Mouse (Mus musculus): ENCODE data around the gene Glb1. TPM values are rescaled to one million over a fixed set of nuclear protein-coding genes. Genes with fewer than 3 reads are reported as not detected.
"Not testable (repeated sequence)": the region's sequence is repeated elsewhere in the genome, so short reads cannot be mapped to it uniquely, and the experiment has no call there.

Glb1 gene
- total RNA-seq, 4 experiments from 2014 or later: 2.7 to 3.4 (median 3.0) TPM

DNA sequence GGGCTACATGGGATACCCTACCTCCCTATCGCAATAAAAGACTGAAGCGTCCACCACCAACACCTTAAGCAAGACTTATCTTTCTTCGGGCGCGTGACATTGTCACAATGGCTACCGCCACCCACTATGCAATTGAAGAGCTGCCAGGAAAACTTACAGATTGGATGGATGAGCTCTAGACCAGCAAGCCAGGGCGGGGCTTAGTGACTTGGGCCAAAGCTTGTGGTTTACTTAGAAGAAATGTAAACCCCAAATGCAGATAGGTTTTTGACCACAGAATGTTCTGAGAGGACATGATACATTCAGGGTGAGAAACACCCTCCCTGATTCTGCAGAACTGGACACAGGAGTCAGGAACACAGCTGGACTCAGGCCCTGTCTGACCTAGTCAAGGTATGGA is 100.2 kb downstream of the Glb1 start:
- no peak for DNase-seq (ENCODE audit: low spot score in 2 of 2)

GRCm38 (mm10) chr9:114501913-114502312 is 101.0 kb downstream of the Glb1 start:
- no peak for DNase-seq (ENCODE audit: low spot score in 2 of 2)

DNA sequence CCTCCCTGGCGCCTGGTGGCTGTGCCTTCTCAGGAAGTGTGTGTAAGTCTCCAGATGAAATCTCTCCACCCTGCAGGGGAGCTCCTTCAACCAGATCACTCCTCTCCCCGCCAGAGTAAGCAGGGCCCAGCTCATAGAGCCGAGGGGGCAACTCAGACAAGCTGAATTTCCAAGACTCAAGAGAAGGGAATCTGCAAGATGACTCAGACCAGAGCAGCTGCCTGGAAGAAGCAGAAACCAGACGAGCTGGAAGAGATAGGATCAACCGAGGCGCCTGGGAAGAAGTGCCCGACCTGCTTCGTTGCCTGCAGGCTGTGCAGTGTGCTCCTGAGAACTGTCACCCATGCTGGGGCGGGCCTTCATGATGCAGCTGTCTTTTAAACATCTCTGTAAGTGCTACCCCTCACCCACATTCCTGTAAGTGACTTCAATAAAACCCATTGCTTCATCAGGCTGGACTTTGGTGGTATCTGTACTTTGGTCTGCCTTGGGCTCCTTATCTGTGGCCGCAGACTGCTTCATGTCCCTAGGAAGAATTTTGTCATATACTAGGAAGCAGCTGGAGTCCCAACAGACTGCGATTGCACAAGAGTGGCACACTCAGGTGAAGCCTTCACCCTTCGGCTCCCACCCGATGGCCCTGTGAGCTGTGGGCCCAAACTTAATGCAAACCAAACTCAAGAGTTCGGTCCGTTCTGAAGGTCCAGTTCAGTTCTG is 102.0 kb downstream of the Glb1 start:
- no peak for DNase-seq (ENCODE audit: low spot score in 2 of 2)

DNA sequence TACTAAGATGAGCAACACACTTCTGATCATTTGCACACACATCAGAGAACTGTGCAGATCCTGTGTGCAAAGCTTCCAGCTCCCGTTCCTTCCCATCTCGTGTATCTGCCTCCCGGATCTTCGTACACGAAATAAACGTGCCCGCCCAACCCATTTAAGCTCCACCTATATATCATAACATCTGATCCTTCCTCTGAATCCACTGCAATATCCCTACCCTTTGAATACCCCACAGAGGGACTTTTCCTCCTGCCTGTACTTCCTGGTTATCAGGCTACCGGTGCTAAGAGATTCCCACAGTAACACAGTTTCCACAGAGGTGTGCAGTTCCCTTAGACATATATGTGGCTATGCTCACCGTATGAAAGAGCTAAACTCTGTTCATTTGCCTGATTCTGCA is 103.9 kb downstream of the Glb1 start, which contains the start of gene Ccr4:
Gene Ccr4, minus strand, starts transcription at position 101 of the 400 bp plus-strand sequence.
- no peak for DNase-seq (ENCODE audit: low spot score in 2 of 2)

- DNase-seq (ENCODE audit: low spot score in 2 of 2): no peak
These were observed 105.7 kb downstream of the Glb1 start for GRCm38 (mm10) chr9:114506564-114506963.

DNA sequence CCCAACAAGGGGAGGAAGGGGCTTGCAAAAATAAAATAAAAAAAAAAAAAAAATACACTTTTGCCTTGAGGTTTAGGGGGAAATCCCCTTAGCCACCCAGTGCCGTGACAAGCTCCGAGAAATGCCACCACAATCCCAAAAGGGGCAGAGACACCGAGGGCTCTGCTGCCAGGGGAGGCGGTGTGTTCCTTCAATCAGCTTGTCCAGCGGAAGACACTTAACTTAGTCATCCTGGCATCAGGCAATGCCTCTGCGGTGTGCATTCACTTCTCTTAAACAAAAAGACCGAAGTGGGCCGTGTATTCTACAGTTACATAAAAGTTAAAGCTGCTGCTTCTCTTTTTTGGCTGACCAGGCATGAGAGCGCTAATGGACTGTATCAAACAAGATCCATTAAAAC is 106.5 kb downstream of the Glb1 start:
- DNase-seq (ENCODE audit: low spot score in 2 of 2): no peak

GRCm38 (mm10) chr9:114509785-114510184 is 108.9 kb downstream of the Glb1 start:
- no peak for DNase-seq (ENCODE audit: low spot score in 2 of 2)

GRCm38 (mm10) chr9:114512831-114513230 is 112.0 kb downstream of the Glb1 start:
- DNase-seq (ENCODE audit: low spot score in 2 of 2): no peak

GRCm38 (mm10) chr9:114515364-114515763 is 114.5 kb downstream of the Glb1 start, which contains the start of gene C130032M10Rik:
Gene C130032M10Rik (plus strand): TSS chr9:114515697.
- no peak for DNase-seq (ENCODE audit: low spot score in 2 of 2)

DNA sequence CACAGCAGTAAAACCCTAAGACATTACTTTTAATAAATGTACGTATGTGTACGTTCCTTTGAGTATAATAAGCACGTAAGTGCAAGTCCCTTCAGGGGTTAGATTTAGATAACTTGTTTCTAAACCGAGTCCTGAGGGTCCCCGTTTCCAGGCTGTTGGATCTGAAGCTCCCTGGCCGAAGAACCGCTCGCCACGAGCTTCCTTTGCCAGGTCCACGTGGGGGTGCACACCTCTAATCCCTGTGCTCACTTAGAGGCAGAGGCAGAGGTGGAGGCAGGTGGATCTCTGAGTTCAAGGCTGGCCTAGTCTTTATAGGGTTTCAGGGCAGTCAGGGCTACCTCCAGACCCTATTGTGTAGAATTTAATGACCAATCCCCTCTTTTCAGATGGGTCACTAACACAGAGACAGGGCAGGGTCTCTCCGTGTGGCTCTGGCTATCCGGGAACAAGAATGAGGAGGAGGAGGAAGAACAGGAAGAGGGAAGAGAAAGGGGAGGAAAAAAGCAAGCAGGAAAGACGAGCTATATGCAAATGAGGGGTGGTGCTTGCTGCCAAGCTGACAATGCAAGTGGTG is 117.1 kb downstream of the Glb1 start:
- DNase-seq (ENCODE audit: low spot score in 2 of 2): no peak

GRCm38 (mm10) chr9:114518812-114519477 is 118.1 kb downstream of the Glb1 start:
- no peak for DNase-seq (ENCODE audit: low spot score in 2 of 2)

- DNase-seq (ENCODE audit: low spot score in 2 of 2): not testable (repeated sequence)
These were observed 119.7 kb downstream of the Glb1 start for GRCm38 (mm10) chr9:114520529-114520928.

- DNase-seq (ENCODE audit: low spot score in 2 of 2): no peak
These were observed 121.2 kb downstream of the Glb1 start for GRCm38 (mm10) chr9:114522041-114522440.

GRCm38 (mm10) chr9:114522501-114522900 is 121.6 kb downstream of the Glb1 start:
- no peak for DNase-seq (ENCODE audit: low spot score in 2 of 2)

Other genes starting within 250 kb of the Glb1 start
- gene Bcl2a1c, start 70.9 kb upstream of the Glb1 start, total RNA-seq (2022): not detected
- gene Crtap, start 10.4 kb upstream of the Glb1 start, total RNA-seq (2022): 1 to 10 TPM; 5.1 to 8.9 (median 6.4) TPM
- 1 to 10 TPM; 1.1 to 1.7 (median 1.4) TPM for gene Tmppe, start within 50 bp of the Glb1 start, total RNA-seq (2022)
- not detected for gene Ccr4, start 103.8 kb downstream of the Glb1 start, total RNA-seq (2022)
- not detected for gene C130032M10Rik, start 114.6 kb downstream of the Glb1 start, total RNA-seq (2022)
- gene Trim71, start 163.3 kb downstream of the Glb1 start, total RNA-seq (2022): not detected
- 10 to 100 TPM; 13.6 to 18.4 (median 15.9) TPM for gene Cnot10, start 239.1 kb downstream of the Glb1 start, total RNA-seq (2022)